Mouse (Mus musculus) erythroblast, embryonic 14.5 days (primary cell): ENCODE results near the gene Cdc42ep3.

Experiments
- GATA1 ChIP-seq: IDR thresholded peaks from 2 replicates; pipeline ENCODE4 v1.6.1; 2012; ENCODE audit warnings: low read length, inconsistent platforms, mixed read lengths
- TAL1 ChIP-seq: IDR thresholded peaks from 3 replicates; pipeline ENCODE4 v1.6.1; 2012; ENCODE audit warnings: low read length, inconsistent platforms, mixed read lengths

DNA sequence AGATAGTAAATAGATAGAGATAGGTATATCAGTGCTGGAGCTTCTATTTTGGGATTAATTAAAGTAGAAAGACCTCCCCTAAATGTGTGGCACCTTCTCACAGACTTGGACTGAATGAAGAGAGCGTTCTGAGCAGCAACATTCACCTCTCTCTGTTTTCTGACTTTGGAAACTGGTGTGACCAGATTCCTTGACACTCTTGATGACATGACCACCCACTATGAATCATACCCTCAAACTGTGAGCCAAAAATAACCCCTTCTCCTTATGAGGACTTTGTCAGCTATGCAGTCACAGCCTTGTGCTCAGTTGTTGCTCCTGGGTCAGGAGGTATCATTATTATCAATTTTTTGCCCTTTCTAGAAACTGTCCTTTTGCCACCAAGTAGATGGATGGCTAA is 55.0 kb downstream of the Cdc42ep3 start:
- TF ChIP-seq GATA1 (no peak), TAL1 (no peak)
